Mouse (Mus musculus): ENCODE data around the gene Pde4d.
A peak's percentile ranks its signal among the peaks of the same experiment; 100 is the strongest.

DNA sequence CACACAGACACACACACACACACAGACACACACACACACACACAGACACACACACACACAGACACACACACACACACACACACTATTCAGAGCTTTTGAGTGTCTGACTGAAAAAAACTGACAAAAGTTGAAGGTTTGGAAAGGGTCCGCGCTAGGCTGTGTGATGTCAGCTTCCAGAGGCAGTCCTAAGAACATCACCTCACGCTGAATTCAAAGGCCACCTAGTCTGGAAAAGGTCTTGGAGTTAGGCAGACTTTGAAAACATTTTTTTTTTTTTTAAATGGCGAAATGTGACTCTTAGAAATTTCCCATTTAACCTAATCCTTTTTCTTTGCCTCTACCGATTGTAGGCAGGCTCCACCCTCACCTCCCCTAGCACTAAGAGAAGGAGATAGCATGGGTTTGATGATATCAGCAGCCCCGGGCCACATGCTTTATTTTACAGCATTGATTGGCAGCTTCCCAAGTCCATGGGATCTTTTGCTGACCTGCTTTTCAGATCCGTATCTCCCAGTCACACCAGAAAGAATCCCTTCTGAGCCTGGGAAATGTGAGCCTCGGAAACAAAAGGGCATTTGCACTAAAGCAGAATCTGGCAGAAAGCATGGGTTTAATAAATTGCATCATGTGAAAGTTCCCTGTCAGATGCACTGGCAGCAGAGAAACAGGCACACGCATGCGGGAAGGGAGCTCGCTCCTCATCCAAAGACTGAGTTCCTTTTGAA lies 1373.7 kb downstream of the Pde4d start:
- TF ChIP-seq CTCF (IDR thresholded peaks at IDR 0.05; ENCODE audit: borderline replicate concordance, insufficient read depth, low read depth, low read length) (no peak), POLR2A (IDR thresholded peaks at IDR 0.05; ENCODE audit: borderline replicate concordance, insufficient read depth, low read length) (peak; percentile 28; the same call in 1 of the 2 replicates)
